Mouse (Mus musculus) neural tube, embryonic 13.5 days (tissue): ENCODE data around the gene Ap3b2. TPM values are rescaled to one million over a fixed set of nuclear protein-coding genes. Genes with fewer than 3 reads are reported as not detected.
"Not testable (repeated sequence)": the region's sequence is repeated elsewhere in the genome, so short reads cannot be mapped to it uniquely, and the experiment has no call there.

Experiments
- ATAC-seq: fragments of 200-750 bp; cut with Nextera tagmentation; 2 replicates; pipeline ENCODE4 v1.8.0; 2017; ENCODE audit warnings: low read depth, mild to moderate bottlenecking, moderate TSS enrichment, moderate library complexity
- H3K27ac ChIP-seq: fragments of 300-500 bp; sonication (generic); replicated peaks from 2 replicates; pipeline ENCODE4 v1.5.1; 2015; ENCODE audit warnings: moderate library complexity, mild to moderate bottlenecking, inconsistent platforms
- H3K27me3 ChIP-seq: fragments of 300-500 bp; sonication (generic); 2 replicates; pipeline ENCODE4 v1.6.1; 2015; ENCODE audit warnings: mild to moderate bottlenecking, inconsistent platforms
- H3K36me3 ChIP-seq: fragments of 300-500 bp; sonication (generic); 2 replicates; pipeline ENCODE4 v1.6.1; 2015; ENCODE audit warnings: mild to moderate bottlenecking, inconsistent platforms
- H3K4me1 ChIP-seq: fragments of 300-500 bp; sonication (generic); replicated peaks from 2 replicates; pipeline ENCODE4 v1.6.1; 2015; ENCODE audit warnings: inconsistent platforms
- H3K4me2 ChIP-seq: fragments of 300-500 bp; sonication (generic); 2 replicates; pipeline ENCODE4 v1.6.1; 2015; ENCODE audit warnings: inconsistent platforms, mild to moderate bottlenecking, moderate library complexity
- H3K4me3 ChIP-seq: fragments of 300-500 bp; sonication (generic); 2 replicates; pipeline ENCODE4 v1.5.1; 2015; ENCODE audit warnings: mild to moderate bottlenecking, inconsistent platforms
- H3K9ac ChIP-seq: fragments of 300-500 bp; sonication (generic); 2 replicates; pipeline ENCODE4 v1.6.1; 2015; ENCODE audit warnings: moderate library complexity, mild to moderate bottlenecking, inconsistent platforms
- H3K9me3 ChIP-seq: fragments of 300-500 bp; sonication (generic); 2 replicates; pipeline ENCODE4 v1.6.1; 2016; ENCODE audit warnings: inconsistent platforms
- WGBS: fragments of 180-500 bp; shearing (Covaris S2); methylation state at CpG from one replicate; pipeline ENCODE4 v1.1.7; 2015; 5-methylcytosine and 5-hydroxymethylcytosine counted together
- polyA plus RNA-seq: library from polyadenylated mRNA; unstranded; fragments of >200 nt; fragmentation: Nextera tagmentation; extraction: Ambion mirVana; gene quantifications from 2 replicates; pipeline ENCODE4 v1.2.1, GENCODE M21; 2015

Ap3b2 gene
- polyA plus RNA-seq, 1 experiment from 2014 or later: 127 TPM

DNA sequence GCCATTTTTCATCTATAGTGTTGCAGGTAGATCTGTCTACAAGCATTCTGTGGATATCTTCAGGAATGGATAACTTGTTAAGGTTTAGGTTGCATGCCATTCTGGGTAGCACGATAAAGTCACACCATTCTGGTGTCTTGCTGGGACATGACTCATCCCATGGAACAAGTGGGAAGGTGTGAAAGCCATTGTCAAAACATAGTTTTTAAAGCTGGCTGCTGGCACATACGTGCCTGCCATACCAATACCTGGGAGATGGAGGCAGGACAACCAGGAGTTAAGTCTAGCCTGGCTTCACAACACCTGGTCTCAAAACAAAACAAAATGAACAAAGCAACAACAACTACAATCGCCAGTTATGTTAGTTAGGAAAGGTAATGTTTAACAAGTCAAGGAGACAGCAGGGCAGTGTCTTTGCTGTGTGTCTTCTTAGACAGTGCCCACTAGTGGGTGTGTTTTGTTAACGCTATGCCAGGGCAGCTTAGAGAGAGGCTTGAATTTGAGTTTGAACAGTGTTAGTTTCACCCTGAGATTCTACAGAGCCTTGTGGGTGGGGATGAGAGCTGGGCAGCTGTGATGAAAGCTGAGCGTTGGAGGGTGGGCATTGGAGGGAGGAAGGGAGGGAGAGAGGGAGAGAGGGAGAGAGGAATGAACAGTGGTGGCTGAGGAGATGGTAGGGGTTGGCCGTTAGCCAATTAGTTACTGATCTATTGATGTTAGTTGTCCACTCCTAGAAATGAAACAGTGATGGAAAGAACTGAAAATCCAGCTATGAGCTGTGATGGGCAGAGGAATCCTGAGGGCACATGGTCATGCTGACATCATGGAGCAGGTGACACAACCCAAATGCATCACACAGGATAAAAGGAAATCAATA, 22.7 kb upstream of the Ap3b2 start:
- Histone ChIP-seq H3K9me3 (no peaks in the 10 kb centered on the region), H3K9ac (no peak overlapping the region), H3K4me3 (no peak overlapping the region), H3K27me3 (no peaks in the 10 kb centered on the region), H3K4me1 (no peaks in the 10 kb centered on the region), H3K4me2 (no peak overlapping the region), H3K27ac (no peak overlapping the region), H3K36me3 (no peaks in the 10 kb centered on the region)
- no peak for ATAC-seq
- WGBS: 70% methylated on average over 6 of the region's 6 CpGs

DNA sequence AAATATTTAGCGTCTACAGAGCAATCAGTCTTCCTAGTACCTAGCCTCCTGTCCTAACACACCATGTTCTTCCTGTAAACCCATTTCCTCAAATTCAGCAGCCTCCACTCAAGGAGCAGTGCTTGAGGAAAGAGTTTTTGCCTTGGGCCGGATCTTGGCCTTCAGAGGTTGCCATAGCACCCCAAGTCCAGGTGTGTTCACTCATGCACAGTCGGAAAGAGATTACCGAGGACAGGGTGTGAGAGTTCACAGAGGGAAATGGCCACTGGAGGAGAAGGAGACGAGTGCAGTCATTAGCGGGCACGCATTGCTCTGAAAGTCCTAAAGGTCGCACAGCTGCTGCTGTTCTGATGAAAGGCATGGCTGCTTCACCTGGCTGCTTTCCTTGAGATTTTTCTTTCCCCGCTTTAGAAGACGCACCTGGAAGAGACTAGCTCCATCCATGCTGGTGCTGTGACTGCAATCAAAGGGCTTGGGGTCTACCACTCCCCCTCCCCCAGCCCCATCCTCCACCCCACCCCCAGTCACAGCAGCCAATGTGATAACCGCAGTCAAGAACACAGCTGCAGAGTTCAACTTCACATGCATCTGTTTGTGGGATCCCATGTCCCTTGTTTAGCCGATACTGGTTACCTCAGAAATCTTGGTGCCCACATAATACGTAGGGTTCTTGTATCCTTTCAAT, 21.3 kb upstream of the Ap3b2 start:
- ATAC-seq: no peak
- Histone ChIP-seq H3K4me2 (no peak overlapping the region), H3K9ac (no peak overlapping the region), H3K9me3 (no peaks in the 10 kb centered on the region), H3K36me3 (no peaks in the 10 kb centered on the region), H3K4me3 (no peak overlapping the region), H3K27ac (no peak overlapping the region), H3K4me1 (no peaks in the 10 kb centered on the region), H3K27me3 (no peaks in the 10 kb centered on the region)
- 67% methylated on average over 13 of the region's 13 CpGs for WGBS

DNA sequence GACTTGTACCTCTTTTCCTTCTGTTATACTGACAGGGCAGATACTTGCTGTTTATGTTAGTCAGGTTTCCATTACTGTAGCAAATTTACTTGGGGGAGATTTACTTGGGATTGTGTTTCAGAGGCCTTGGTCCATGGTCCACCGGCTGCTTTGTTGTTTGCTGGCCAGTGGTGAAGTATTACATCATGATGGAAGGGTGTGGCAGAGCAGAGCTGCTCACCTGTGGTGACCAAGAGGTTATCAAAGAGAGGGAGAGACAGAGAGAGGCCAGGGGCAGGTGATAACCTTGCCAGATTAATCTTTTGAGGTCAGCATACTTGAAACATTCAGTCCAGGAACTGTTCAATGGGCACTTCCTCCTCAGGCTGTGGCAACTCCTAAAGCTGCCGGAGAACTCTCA, 7.3 kb upstream of the Ap3b2 start:
- ATAC-seq: no peak
- Histone ChIP-seq H3K4me1 (no peaks in the 10 kb centered on the region), H3K9me3 (no peaks in the 10 kb centered on the region), H3K27me3 (no peaks in the 10 kb centered on the region), H3K4me3 (no peak overlapping the region), H3K9ac (no peak overlapping the region), H3K4me2 (no peak overlapping the region), H3K27ac (no peak overlapping the region), H3K36me3 (no peaks in the 10 kb centered on the region)
- WGBS: 82% methylated on average over 2 of the region's 2 CpGs

DNA sequence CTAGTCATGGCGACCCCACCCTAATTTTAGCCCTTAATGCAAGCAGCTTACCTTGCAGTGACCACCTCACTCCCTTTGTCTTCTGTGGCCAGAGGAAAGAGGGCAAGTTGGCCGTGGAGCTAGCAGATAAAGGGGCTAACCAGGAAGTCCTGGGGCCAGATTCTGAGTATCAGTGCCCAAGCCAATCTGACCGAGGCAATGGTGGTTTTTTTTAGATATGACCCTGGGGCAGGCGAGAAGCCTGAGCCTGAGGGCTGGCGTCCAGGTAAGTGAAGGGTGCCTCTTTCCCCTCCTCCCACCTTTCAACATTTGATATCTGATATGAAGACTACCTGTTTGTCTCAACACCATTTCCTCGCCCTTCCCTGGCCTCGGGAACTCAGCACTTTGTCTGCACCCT, 4.5 kb upstream of the Ap3b2 start, which contains the start of gene BC048679:
BC048679 (minus strand) TSS at position 101 of the 400 bp plus-strand sequence.
- no peak within 1 kb of the TSS for H3K4me2 ChIP-seq
- H3K4me1 ChIP-seq: peaks cover 5% of the 10 kb centered on the region; the same call in 1 of the 2 replicates
- 75% methylated on average over 7 of the region's 7 CpGs for WGBS
- H3K4me3 ChIP-seq: no peak within 1 kb of the TSS
- ATAC-seq: no peak
- no peak within 1 kb of the TSS for H3K9ac ChIP-seq
- no peaks in the 10 kb centered on the region for H3K9me3 ChIP-seq
- H3K27ac ChIP-seq: no peak within 1 kb of the TSS
- H3K27me3 ChIP-seq: peaks cover 4% of the 10 kb centered on the region; the same call in 1 of the 2 replicates
- H3K36me3 ChIP-seq: no peaks in the 10 kb centered on the region

DNA sequence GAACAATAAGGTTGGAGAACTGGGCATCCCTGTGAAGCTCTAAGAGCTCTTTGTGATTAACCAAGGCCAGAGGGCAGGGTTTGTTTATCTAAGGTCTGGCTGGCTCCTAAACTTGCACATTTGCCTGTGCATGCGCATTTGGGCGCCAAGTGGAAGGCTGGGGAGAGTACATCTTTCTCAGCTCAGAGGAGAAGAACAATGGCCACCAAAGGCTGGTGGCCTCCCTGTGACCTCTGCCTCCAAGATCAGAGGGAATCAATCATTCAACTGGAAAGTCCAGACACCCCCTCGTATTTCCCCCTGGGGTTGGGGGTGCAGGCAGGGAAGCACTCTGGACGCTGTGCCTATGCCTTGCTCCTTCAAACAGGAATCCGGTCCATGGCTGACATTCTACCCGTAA, 3.4 kb upstream of the Ap3b2 start:
- Histone ChIP-seq H3K4me3 (no peak overlapping the region), H3K27ac (no peak overlapping the region)

DNA sequence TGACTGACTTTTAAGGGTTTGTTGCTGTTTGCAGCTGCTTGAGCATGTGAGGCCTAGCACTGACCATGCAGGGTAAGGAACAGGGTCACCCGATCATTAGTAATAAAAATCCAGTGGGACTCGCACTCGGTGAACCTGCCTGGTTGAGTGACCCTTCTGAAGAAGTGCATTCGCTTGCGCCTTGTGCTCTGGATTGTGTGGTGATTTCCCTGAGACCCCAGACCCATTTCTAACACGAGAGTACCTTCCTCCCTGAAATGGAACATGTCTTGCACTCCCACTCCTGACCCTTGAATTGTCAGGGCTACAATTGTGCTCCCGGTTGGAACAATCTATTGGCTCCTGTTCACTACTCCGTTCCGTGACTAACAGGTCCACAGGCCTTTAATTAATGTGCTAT, 1.1 kb downstream of the Ap3b2 start:
- Histone ChIP-seq H3K4me3 (peak overlapping the region; percentile 82), H3K36me3 (no peaks in the 10 kb centered on the region), H3K4me1 (peaks cover 38% of the 10 kb centered on the region), H3K27me3 (peaks cover 4% of the 10 kb centered on the region; the same call in 1 of the 2 replicates), H3K27ac (peak overlapping the region; percentile 99), H3K9me3 (no peaks in the 10 kb centered on the region), H3K9ac (peak overlapping the region; percentile 95), H3K4me2 (peak overlapping the region; percentile 74)
- 34% methylated on average over 9 of the region's 9 CpGs for WGBS
- ATAC-seq: no peak

More for the DNA sequence above, 3.4 kb upstream of the Ap3b2 start:
- Histone ChIP-seq H3K4me2 (no peak overlapping the region), H3K9ac (no peak overlapping the region), H3K27me3 (peaks cover 4% of the 10 kb centered on the region; the same call in 1 of the 2 replicates), H3K4me1 (peaks cover 14% of the 10 kb centered on the region), H3K9me3 (no peaks in the 10 kb centered on the region), H3K36me3 (no peaks in the 10 kb centered on the region)
- no peak for ATAC-seq
- 10% methylated on average over 6 of the region's 6 CpGs for WGBS

DNA sequence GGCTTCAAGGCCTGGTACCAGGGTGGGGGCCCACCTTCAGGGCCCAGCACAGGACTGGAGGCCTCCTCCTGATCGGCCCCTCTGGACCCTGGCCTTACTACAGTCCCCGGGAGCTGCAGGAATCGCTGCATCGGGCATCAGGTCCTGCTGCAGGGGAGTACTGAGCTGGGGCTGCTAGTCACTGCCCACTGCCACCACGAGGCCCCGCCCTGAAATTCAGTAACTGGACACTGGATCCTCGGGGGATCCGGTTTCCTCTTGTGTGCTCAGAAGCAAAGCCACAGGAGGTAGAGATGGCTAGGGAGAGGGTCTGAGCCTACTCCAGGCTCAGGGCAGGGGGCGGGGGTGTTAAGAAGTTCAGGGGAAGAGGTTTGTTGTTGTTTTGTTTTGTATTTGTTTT, 4.1 kb downstream of the Ap3b2 start:
- H3K9me3 ChIP-seq: no peaks in the 10 kb centered on the region
- no peak overlapping the region for H3K4me2 ChIP-seq
- H3K4me3 ChIP-seq: no peak overlapping the region
- WGBS: 9% methylated on average over 9 of the region's 9 CpGs
- H3K4me1 ChIP-seq: peaks cover 38% of the 10 kb centered on the region
- H3K36me3 ChIP-seq: peaks cover 4% of the 10 kb centered on the region
- H3K27me3 ChIP-seq: no peaks in the 10 kb centered on the region
- no peak overlapping the region for H3K27ac ChIP-seq
- H3K9ac ChIP-seq: peak overlapping the region; percentile 43
- ATAC-seq: no peak

DNA sequence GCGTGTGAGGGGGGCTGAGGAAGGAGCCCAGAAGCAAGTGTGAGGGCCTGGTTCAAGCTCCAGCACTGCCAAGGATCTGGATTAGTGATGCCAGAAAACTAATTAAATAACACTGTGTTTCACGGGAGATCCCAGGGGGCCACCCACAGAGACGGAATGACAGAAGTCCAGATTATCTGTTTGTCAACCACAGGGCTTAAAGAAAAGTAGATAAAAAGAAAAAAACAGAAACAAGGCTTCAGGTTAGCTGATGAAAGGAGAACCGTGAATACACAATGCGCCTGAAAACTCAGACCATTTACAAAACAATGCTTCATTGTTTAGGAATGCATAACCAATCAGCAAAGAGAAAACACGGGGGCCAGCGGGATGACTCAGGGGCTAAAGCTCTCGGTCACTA, 12.9 kb downstream of the Ap3b2 start:
- H3K27ac ChIP-seq: no peak overlapping the region
- H3K4me2 ChIP-seq: no peak overlapping the region
- H3K4me1 ChIP-seq: 0 out of 2 replicates have a peak, but pooled peaks cover 8% of the 10 kb centered on the region
- H3K9me3 ChIP-seq: no peaks in the 10 kb centered on the region
- ATAC-seq: no peak
- 6% methylated on average over 8 of the region's 8 CpGs for WGBS
- H3K27me3 ChIP-seq: peaks cover 23% of the 10 kb centered on the region
- H3K4me3 ChIP-seq: no peak overlapping the region
- no peak overlapping the region for H3K9ac ChIP-seq
- peaks cover 56% of the 10 kb centered on the region for H3K36me3 ChIP-seq

DNA sequence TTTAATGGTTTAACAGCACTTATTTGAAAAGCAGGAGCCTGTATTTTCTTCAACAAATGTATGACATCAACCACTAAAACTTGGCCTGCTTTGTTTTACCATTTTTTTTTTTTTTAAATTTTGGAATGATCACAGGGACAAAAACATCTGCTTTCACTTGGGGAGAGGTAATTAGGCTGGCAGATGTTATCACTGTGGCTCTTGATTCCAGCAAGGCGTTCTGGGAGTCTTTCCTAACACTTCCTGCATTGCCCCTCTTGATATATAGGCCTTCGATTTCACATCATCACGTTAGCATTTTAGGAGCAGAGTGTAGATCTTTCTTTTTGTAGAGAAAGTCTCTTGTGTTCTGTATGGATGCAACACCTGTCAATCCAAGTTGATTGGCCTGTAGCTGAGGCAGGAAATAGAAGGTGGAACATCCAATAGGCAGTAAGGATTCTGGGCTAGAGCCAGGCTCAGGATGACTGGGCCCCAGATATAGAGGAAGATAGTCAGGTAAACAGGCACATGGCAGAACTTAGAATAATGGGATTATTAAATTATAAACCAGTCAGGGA, 14.1 kb downstream of the Ap3b2 start:
- no peak for ATAC-seq
- peaks cover 63% of the 10 kb centered on the region for H3K36me3 ChIP-seq
- H3K4me2 ChIP-seq: no peak overlapping the region
- WGBS: 69% methylated on average over 3 of the region's 3 CpGs
- no peaks in the 10 kb centered on the region for H3K9me3 ChIP-seq
- peaks cover 23% of the 10 kb centered on the region for H3K27me3 ChIP-seq
- H3K9ac ChIP-seq: no peak overlapping the region
- H3K4me1 ChIP-seq: 0 out of 2 replicates have a peak, but pooled peaks cover 8% of the 10 kb centered on the region
- no peak overlapping the region for H3K27ac ChIP-seq
- no peak overlapping the region for H3K4me3 ChIP-seq

DNA sequence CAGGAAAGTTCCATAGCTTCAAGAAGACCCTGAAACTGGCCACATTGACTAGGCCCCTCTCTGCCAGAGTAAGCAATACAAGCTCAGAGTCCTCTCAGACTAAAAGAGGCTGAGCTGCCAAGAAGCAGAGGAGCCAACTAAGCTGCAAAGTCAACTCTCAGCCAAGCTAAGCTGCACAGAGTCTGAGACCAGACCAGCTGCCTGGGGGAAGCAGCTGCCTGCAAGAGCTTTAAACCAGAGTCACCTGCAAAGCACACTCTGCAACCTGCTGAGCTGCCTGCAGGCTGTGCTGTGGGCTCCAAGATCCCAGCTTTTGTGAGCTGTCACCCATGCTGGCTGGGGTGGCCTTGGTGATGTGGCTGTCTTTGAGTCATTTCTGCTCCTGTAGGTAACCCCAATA, 15.5 kb downstream of the Ap3b2 start:
- ATAC-seq, H3K4me2 ChIP-seq, H3K4me1 ChIP-seq, H3K9me3 ChIP-seq, H3K4me3 ChIP-seq, H3K27ac ChIP-seq, H3K9ac ChIP-seq: not testable (repeated sequence)
- Histone ChIP-seq H3K36me3 (peaks cover 63% of the 10 kb centered on the region), H3K27me3 (peaks cover 23% of the 10 kb centered on the region)

DNA sequence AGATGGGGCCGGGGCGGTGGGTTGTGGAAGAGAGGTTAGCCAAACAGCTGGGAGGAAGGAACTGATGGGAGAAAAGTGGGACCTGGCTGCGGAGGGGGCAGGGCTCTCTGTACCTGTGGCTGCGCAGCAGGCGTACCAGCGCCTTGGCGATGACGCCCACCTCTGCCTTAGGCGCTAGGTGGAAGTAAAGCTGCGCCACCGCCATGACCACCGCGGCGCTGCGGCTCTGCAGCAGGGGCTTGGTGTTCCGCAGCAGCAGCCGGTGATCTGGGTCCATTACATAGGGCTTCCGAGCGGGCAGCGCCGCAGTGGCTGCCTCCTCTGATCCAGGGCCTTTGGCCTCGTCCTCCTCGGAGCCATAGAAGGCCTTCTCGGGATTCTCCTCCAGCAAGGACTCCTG, 16.9 kb downstream of the Ap3b2 start:
- WGBS: 6% methylated on average over 24 of the region's 24 CpGs
- Histone ChIP-seq H3K9ac (no peak overlapping the region), H3K9me3 (no peaks in the 10 kb centered on the region), H3K4me1 (0 out of 2 replicates have a peak, but pooled peaks cover 8% of the 10 kb centered on the region), H3K4me3 (no peak overlapping the region), H3K27me3 (peaks cover 23% of the 10 kb centered on the region), H3K4me2 (0 out of 2 replicates have a peak overlapping the region, but pooled peaks have one; percentile 7), H3K27ac (no peak overlapping the region), H3K36me3 (peaks cover 66% of the 10 kb centered on the region)
- ATAC-seq: peak; percentile 58

DNA sequence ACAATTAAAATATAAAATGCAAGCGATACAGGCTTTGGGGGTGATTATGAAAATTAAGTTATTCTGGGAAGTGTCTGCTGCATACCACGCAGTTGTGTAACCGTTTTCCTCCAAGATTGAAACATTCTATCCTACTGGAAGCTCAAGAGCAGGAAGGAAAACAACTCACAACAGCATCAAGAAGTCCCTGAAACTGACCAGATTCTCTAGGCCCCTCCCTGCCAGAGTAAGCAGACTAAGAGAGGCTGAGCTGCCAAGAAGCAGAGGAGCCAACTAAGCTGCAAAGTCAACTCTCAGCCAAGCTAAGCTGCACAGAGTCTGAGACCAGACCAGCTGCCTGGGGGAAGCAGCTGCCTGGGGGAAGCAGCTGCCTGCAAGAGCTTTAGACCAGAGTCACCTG, 18.5 kb downstream of the Ap3b2 start:
- H3K9ac ChIP-seq: no peak overlapping the region
- H3K4me1 ChIP-seq: 0 out of 2 replicates have a peak, but pooled peaks cover under 1% of the 10 kb centered on the region
- ATAC-seq: no peak
- no peak overlapping the region for H3K4me2 ChIP-seq
- H3K4me3 ChIP-seq: no peak overlapping the region
- H3K36me3 ChIP-seq: peaks cover 83% of the 10 kb centered on the region
- H3K27me3 ChIP-seq: peaks cover 23% of the 10 kb centered on the region
- 81% methylated on average over 3 of the region's 3 CpGs for WGBS
- H3K27ac ChIP-seq: no peak overlapping the region
- no peaks in the 10 kb centered on the region for H3K9me3 ChIP-seq
